Mouse (Mus musculus): ENCODE measurements around the gene Olfr1016. TPM values are rescaled to one million over a fixed set of nuclear protein-coding genes. Genes with fewer than 3 reads are reported as not detected.

Gene Olfr1016
- polyA plus RNA-seq, 1 experiment from 2014 or later: not detected

DNA sequence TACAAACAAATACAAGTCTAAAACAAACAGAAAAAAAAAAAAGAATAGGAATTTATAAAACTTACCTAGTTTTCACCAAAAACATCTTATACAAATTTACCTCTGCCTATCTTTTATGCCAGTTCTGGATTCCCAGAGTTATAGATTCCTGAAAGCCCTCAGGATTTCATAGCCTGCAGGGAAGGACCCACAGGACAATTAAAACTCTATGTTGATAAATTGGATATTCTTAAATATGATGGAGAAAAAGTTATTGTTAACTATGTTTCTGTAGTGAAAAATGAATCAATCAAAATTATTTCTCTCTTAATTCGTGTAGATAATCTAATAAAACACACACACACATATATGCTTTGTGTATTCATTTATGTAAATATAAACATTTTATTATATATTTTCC lies 39.7 kb downstream of the Olfr1016 start, which contains the start of gene Olfr1012:
Gene Olfr1012, minus strand, starts transcription at position 101 of the 400 bp plus-strand sequence.
- no peak within 1 kb of the TSS for H3K27ac ChIP-seq (ENCODE audit: low read depth, low read length)
- H3K9ac ChIP-seq (ENCODE audit: low read length): no peak within 1 kb of the TSS
- no peaks in the 10 kb centered on the region for H3K27me3 ChIP-seq (ENCODE audit: control insufficient read depth, insufficient read depth, low read length)
- WGBS: 62% methylated on average over 1 of the region's 1 CpGs
- H3K4me2 ChIP-seq (ENCODE audit: low read depth): no peak within 1 kb of the TSS
- ATAC-seq (ENCODE audit: insufficient read depth, low FRiP score, low TSS enrichment): no peak
- no peak within 1 kb of the TSS for H3K4me3 ChIP-seq (ENCODE audit: low read depth, low read length)
- H3K4me1 ChIP-seq (ENCODE audit: control insufficient read depth, insufficient read depth, low read length): no peaks in the 10 kb centered on the region
- no peak for DNase-seq (ENCODE audit: low spot score)
- no peaks in the 10 kb centered on the region for H3K9me3 ChIP-seq (ENCODE audit: control insufficient read depth, low read length)
- H3K36me3 ChIP-seq (ENCODE audit: control insufficient read depth, insufficient read depth, low read length): no peaks in the 10 kb centered on the region

DNA sequence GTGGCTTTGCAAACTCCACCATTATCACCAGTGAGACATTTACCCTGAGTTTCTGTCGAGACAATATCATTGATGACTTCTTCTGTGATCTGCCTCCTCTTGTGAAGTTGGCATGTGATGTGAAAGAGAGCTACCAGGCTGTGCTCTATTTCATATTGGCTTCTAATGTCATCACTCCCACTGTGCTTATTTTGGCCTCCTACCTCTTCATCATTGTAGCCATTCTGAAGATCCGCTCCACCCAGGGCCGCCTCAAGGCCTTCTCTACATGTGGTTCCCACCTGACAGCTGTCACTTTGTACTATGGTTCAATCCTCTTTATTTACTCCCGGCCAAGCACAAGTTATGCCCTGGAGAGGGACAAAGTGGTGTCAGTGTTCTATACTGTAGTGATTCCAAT lies 48.5 kb downstream of the Olfr1016 start:
- H3K4me3 ChIP-seq (ENCODE audit: low read depth, low read length): no peak overlapping the region
- no peak overlapping the region for H3K27ac ChIP-seq (ENCODE audit: low read depth, low read length)
- H3K4me1 ChIP-seq (ENCODE audit: control insufficient read depth, insufficient read depth, low read length): no peaks in the 10 kb centered on the region
- ATAC-seq (ENCODE audit: insufficient read depth, low FRiP score, low TSS enrichment) (no peak), DNase-seq (ENCODE audit: low spot score) (no peak)
- no peak overlapping the region for H3K9ac ChIP-seq (ENCODE audit: low read length)
- no peaks in the 10 kb centered on the region for H3K27me3 ChIP-seq (ENCODE audit: control insufficient read depth, insufficient read depth, low read length)
- WGBS: 87% methylated on average over 4 of the region's 4 CpGs
- H3K36me3 ChIP-seq (ENCODE audit: control insufficient read depth, insufficient read depth, low read length): no peaks in the 10 kb centered on the region
- no peaks in the 10 kb centered on the region for H3K9me3 ChIP-seq (ENCODE audit: control insufficient read depth, low read length)
- no peak overlapping the region for H3K4me2 ChIP-seq (ENCODE audit: low read depth)

Other genes with a start within 250 kb of the Olfr1016 start
- gene Olfr996, start 223.3 kb downstream of the Olfr1016 start, polyA plus RNA-seq (2014; fragmentation: Nextera tagmentation; extraction: Ambion mirVana): not detected in 2 replicates
- not detected in 2 replicates for gene Olfr998, start 213.6 kb downstream of the Olfr1016 start, polyA plus RNA-seq (2014; fragmentation: Nextera tagmentation; extraction: Ambion mirVana)
- gene Olfr1000, start 190.6 kb downstream of the Olfr1016 start, polyA plus RNA-seq (2014; fragmentation: Nextera tagmentation; extraction: Ambion mirVana): not detected in 2 replicates
- gene Olfr1002, start 151.8 kb downstream of the Olfr1016 start, polyA plus RNA-seq (2014; fragmentation: Nextera tagmentation; extraction: Ambion mirVana): not detected in 2 replicates
- gene Olfr154, start 138.1 kb downstream of the Olfr1016 start, polyA plus RNA-seq (2014; fragmentation: Nextera tagmentation; extraction: Ambion mirVana): not detected in 2 replicates
- not detected in 2 replicates for gene Olfr1006, start 123.8 kb downstream of the Olfr1016 start, polyA plus RNA-seq (2014; fragmentation: Nextera tagmentation; extraction: Ambion mirVana)
- not detected in 2 replicates for gene Olfr1008, start 113.1 kb downstream of the Olfr1016 start, polyA plus RNA-seq (2014; fragmentation: Nextera tagmentation; extraction: Ambion mirVana)
- not detected in 2 replicates for gene Olfr1009, start 87.1 kb downstream of the Olfr1016 start, polyA plus RNA-seq (2014; fragmentation: Nextera tagmentation; extraction: Ambion mirVana)
- not detected in 2 replicates for gene Olfr1012, start 39.8 kb downstream of the Olfr1016 start, polyA plus RNA-seq (2014; fragmentation: Nextera tagmentation; extraction: Ambion mirVana)
- not detected in 2 replicates for gene Olfr1013, start 35.4 kb downstream of the Olfr1016 start, polyA plus RNA-seq (2014; fragmentation: Nextera tagmentation; extraction: Ambion mirVana)
- not detected in 2 replicates for gene Olfr1014, start 29.8 kb downstream of the Olfr1016 start, polyA plus RNA-seq (2014; fragmentation: Nextera tagmentation; extraction: Ambion mirVana)
- gene Olfr1015, start 20.5 kb downstream of the Olfr1016 start, polyA plus RNA-seq (2014; fragmentation: Nextera tagmentation; extraction: Ambion mirVana): not detected in 2 replicates
- not detected in 2 replicates for gene Olfr1018, start 15.9 kb upstream of the Olfr1016 start, polyA plus RNA-seq (2014; fragmentation: Nextera tagmentation; extraction: Ambion mirVana)
- not detected in 2 replicates for gene Olfr1019, start 42.9 kb upstream of the Olfr1016 start, polyA plus RNA-seq (2014; fragmentation: Nextera tagmentation; extraction: Ambion mirVana)
- gene Olfr1020, start 44.5 kb upstream of the Olfr1016 start, polyA plus RNA-seq (2014; fragmentation: Nextera tagmentation; extraction: Ambion mirVana): not detected in 2 replicates
- not detected in 2 replicates for gene Olfr1022, start 66.0 kb upstream of the Olfr1016 start, polyA plus RNA-seq (2014; fragmentation: Nextera tagmentation; extraction: Ambion mirVana)
- not detected in 2 replicates for gene Olfr1023, start 83.1 kb upstream of the Olfr1016 start, polyA plus RNA-seq (2014; fragmentation: Nextera tagmentation; extraction: Ambion mirVana)
- not detected in 2 replicates for gene Olfr1024, start 102.5 kb upstream of the Olfr1016 start, polyA plus RNA-seq (2014; fragmentation: Nextera tagmentation; extraction: Ambion mirVana)
- not detected in 2 replicates for gene Olfr1025-ps1, start 112.6 kb upstream of the Olfr1016 start, polyA plus RNA-seq (2014; fragmentation: Nextera tagmentation; extraction: Ambion mirVana)
- gene Olfr1026, start 119.0 kb upstream of the Olfr1016 start, polyA plus RNA-seq (2014; fragmentation: Nextera tagmentation; extraction: Ambion mirVana): not detected in 2 replicates
- gene Olfr1028, start 147.9 kb upstream of the Olfr1016 start, polyA plus RNA-seq (2014; fragmentation: Nextera tagmentation; extraction: Ambion mirVana): not detected in 2 replicates
- not detected in 2 replicates for gene Olfr1029, start 171.4 kb upstream of the Olfr1016 start, polyA plus RNA-seq (2014; fragmentation: Nextera tagmentation; extraction: Ambion mirVana)
- not detected in 2 replicates for gene Olfr1030, start 176.7 kb upstream of the Olfr1016 start, polyA plus RNA-seq (2014; fragmentation: Nextera tagmentation; extraction: Ambion mirVana)
- gene Olfr1031, start 187.8 kb upstream of the Olfr1016 start, polyA plus RNA-seq (2014; fragmentation: Nextera tagmentation; extraction: Ambion mirVana): not detected in 2 replicates
- not detected in 2 replicates for gene Olfr1032, start 203.0 kb upstream of the Olfr1016 start, polyA plus RNA-seq (2014; fragmentation: Nextera tagmentation; extraction: Ambion mirVana)
- not detected in 2 replicates for gene Olfr1033, start 218.1 kb upstream of the Olfr1016 start, polyA plus RNA-seq (2014; fragmentation: Nextera tagmentation; extraction: Ambion mirVana)
- not detected in 2 replicates for gene Olfr1034, start 243.3 kb upstream of the Olfr1016 start, polyA plus RNA-seq (2014; fragmentation: Nextera tagmentation; extraction: Ambion mirVana)